Mouse (Mus musculus): ENCODE results near the gene Ttc27. TPM values are rescaled to one million over a fixed set of nuclear protein-coding genes. Genes with fewer than 3 reads are reported as not detected.
"Not testable (repeated sequence)": the region's sequence is repeated elsewhere in the genome, so short reads cannot be mapped to it uniquely, and the experiment has no call there.

The Ttc27 gene
- 10 to 100 TPM; 19.0 to 23.0 TPM for total RNA-seq (2021)

- peak; percentile 87 to 97 for DNase-seq (ENCODE audit: extremely low spot score in 1 of 2, low spot score in 1 of 2)
Observed at GRCm38 (mm10) chr17:74717618-74718151, at the start of gene Ttc27. Ttc27 (plus strand) TSS chr17:74717732.

- DNase-seq (ENCODE audit: extremely low spot score in 1 of 2, low spot score in 1 of 2), result no peak
Observed at GRCm38 (mm10) chr17:74668010-74668409, 49.5 kb upstream of the Ttc27 start.

- no peak for DNase-seq (ENCODE audit: extremely low spot score in 1 of 2, low spot score in 1 of 2)
Observed at GRCm38 (mm10) chr17:74670031-74670430, 47.5 kb upstream of the Ttc27 start.

- no peak for DNase-seq (ENCODE audit: extremely low spot score in 1 of 2, low spot score in 1 of 2)
Observed at GRCm38 (mm10) chr17:74672446-74672845, 45.1 kb upstream of the Ttc27 start.

GRCm38 (mm10) chr17:74673251-74673650 lies 44.3 kb upstream of the Ttc27 start:
- DNase-seq (ENCODE audit: extremely low spot score in 1 of 2, low spot score in 1 of 2), result peak in 1 of 2 experiments; percentile 54

GRCm38 (mm10) chr17:74678061-74678460 lies 39.5 kb upstream of the Ttc27 start:
- no peak for DNase-seq (ENCODE audit: extremely low spot score in 1 of 2, low spot score in 1 of 2)

GRCm38 (mm10) chr17:74684927-74685326 lies 32.6 kb upstream of the Ttc27 start:
- DNase-seq (ENCODE audit: extremely low spot score in 1 of 2, low spot score in 1 of 2), result no peak

- DNase-seq (ENCODE audit: extremely low spot score in 1 of 2, low spot score in 1 of 2), result no peak
Observed at GRCm38 (mm10) chr17:74688555-74688954, 29.0 kb upstream of the Ttc27 start.

- DNase-seq (ENCODE audit: extremely low spot score in 1 of 2, low spot score in 1 of 2), result no peak
Observed at GRCm38 (mm10) chr17:74689406-74689805, 28.1 kb upstream of the Ttc27 start.

- DNase-seq (ENCODE audit: extremely low spot score in 1 of 2, low spot score in 1 of 2), result not testable (repeated sequence)
Observed at GRCm38 (mm10) chr17:74701661-74702060, 15.9 kb upstream of the Ttc27 start.

- no peak for DNase-seq (ENCODE audit: extremely low spot score in 1 of 2, low spot score in 1 of 2)
Observed at GRCm38 (mm10) chr17:74705480-74705879, 12.1 kb upstream of the Ttc27 start.

- no peak for DNase-seq (ENCODE audit: extremely low spot score in 1 of 2, low spot score in 1 of 2)
Observed at GRCm38 (mm10) chr17:74706593-74706992, 10.9 kb upstream of the Ttc27 start.

- DNase-seq (ENCODE audit: extremely low spot score in 1 of 2, low spot score in 1 of 2), result no peak
Observed at GRCm38 (mm10) chr17:74707637-74708152, 9.8 kb upstream of the Ttc27 start.

GRCm38 (mm10) chr17:74710731-74711130 lies 6.8 kb upstream of the Ttc27 start:
- no peak for DNase-seq (ENCODE audit: extremely low spot score in 1 of 2, low spot score in 1 of 2)

GRCm38 (mm10) chr17:74711627-74712026 lies 5.9 kb upstream of the Ttc27 start:
- no peak for DNase-seq (ENCODE audit: extremely low spot score in 1 of 2, low spot score in 1 of 2)

- no peak for DNase-seq (ENCODE audit: extremely low spot score in 1 of 2, low spot score in 1 of 2)
Observed at GRCm38 (mm10) chr17:74715128-74715527, 2.4 kb upstream of the Ttc27 start.

- DNase-seq (ENCODE audit: extremely low spot score in 1 of 2, low spot score in 1 of 2), result no peak
Observed at GRCm38 (mm10) chr17:74715724-74716123, 1.8 kb upstream of the Ttc27 start.

- DNase-seq (ENCODE audit: extremely low spot score in 1 of 2, low spot score in 1 of 2), result no peak
Observed at GRCm38 (mm10) chr17:74716643-74717042, 889 bp upstream of the Ttc27 start.

GRCm38 (mm10) chr17:74717091-74717617 lies 378 bp upstream of the Ttc27 start:
- no peak for DNase-seq (ENCODE audit: extremely low spot score in 1 of 2, low spot score in 1 of 2)

GRCm38 (mm10) chr17:74732872-74733271 lies 15.3 kb downstream of the Ttc27 start:
- no peak for DNase-seq (ENCODE audit: extremely low spot score in 1 of 2, low spot score in 1 of 2)

- DNase-seq (ENCODE audit: extremely low spot score in 1 of 2, low spot score in 1 of 2), result no peak
Observed at GRCm38 (mm10) chr17:74735392-74735791, 17.9 kb downstream of the Ttc27 start.

GRCm38 (mm10) chr17:74749659-74750058 lies 32.1 kb downstream of the Ttc27 start:
- DNase-seq (ENCODE audit: extremely low spot score in 1 of 2, low spot score in 1 of 2), result no peak

Data from layer of hippocampus, postnatal 25 days (tissue).